Mouse (Mus musculus): ENCODE data around the gene Sv2a.
A peak's percentile ranks its signal among the peaks of the same experiment; 100 is the strongest.

Gene Sv2a

DNA sequence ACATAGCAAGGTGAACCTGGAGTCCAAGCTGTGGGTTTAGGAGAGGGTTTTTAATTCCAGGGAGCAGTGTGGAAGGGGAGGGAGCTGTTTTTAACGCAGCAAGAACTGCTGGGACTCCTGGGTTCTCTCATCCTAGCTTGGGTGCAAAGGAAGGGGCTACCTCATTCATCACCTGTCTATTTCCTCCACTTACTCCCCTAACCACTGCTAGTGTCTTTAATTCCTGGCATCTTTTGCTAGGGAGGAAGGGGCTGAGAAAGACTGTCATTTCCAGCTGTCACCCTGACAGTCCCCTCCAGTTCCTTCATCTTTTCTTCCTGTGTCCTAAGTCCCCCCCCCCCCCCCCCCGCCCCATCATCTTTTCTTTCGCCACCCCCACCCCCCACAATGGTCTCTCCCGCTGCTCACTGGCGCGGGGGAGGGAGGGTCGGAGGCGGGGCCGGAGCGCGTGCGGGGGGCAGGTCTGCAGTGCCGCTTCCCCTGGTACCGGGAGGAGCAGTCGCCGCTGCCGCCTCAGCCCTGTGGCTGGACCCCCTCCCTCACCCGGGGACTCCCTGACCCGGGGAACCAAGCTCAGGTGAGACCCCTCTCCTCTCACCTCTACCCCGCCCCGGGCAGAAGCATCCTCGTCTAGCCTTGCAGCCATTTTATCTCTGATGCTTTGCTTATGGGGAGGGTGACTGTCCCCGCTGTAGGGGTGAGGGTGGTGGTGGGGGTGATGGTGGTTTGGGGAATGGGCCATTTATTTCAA is at the start of gene Sv2a:
Sv2a (plus strand) TSS at position 425 of the 751 bp plus-strand sequence.
- peak; percentile 54 to 74 for DNase-seq

GRCm38 (mm10) chr3:96132478-96132877 is 48.5 kb upstream of the Sv2a start:
- DNase-seq = no peak

DNA sequence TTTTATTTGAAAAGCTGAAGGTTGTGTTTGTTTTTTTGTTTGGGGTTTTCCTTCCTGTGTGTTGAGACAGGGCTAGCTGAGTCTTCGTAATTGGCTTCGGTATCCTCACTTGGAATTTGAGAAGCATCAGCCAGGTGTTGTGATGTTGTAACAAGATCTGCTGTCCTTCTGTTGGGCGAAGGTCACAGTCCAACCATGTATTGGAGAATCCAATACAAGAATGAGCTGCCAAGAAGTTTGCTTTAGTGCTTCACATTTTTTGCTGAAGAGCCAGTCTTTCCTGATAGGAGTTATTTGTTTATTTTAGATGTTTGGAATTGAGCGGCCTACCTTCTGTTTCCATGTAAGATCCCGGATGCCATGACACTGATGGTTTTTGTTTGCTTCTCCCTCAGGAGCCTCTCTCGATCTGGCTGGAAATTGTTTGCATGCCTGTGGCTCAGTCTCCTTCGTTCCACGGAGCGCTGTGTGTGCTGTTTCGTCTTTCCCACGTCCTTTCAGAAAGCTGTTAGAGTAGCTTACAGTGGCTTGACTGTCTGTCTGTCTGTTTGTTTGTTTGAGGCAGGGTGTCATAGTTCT is 47.5 kb upstream of the Sv2a start:
- peak; percentile 55 to 74 for DNase-seq

DNA sequence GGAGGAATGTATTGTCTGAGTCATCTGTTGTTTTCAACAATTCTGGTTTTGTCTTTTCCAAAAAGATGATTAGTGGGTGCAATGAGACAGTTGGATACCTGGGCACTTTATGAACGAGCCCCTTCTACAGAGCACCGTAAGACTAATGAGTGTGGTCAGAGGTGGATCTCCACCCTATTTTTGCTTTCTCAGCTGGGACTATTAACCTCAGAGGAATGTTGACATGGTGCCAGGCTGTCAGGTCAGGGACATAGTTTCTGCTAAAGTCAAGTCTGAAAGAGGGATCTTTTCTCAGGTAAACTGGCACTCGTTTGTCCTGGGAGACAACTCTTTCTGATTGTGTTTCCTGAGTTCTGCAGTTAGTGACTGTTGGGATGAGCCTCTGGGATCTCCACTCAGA is 45.9 kb upstream of the Sv2a start:
- peak; percentile 86 to 89 for DNase-seq

DNA sequence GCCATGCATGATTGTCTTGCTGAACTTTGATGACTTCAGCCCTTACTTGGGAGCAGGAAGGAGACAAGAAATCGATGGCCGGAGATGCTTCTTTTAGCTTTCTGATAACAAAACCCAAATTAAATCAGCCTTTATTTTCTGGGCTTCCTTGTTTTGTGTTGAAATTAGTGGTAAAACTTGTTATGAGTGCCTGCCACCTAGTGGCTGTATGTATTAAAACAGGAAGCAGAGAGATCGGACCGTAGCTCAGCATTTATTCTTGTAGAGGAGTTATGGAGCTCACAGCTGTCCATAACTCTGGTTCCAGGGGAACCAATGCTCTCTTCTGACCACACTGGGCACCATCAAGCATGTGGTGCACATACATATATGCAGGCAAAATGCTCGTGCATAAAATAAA is 33.0 kb upstream of the Sv2a start:
- peak; percentile 68 to 73 for DNase-seq

GRCm38 (mm10) chr3:96151836-96152235 is 29.1 kb upstream of the Sv2a start:
- DNase-seq = no peak

DNA sequence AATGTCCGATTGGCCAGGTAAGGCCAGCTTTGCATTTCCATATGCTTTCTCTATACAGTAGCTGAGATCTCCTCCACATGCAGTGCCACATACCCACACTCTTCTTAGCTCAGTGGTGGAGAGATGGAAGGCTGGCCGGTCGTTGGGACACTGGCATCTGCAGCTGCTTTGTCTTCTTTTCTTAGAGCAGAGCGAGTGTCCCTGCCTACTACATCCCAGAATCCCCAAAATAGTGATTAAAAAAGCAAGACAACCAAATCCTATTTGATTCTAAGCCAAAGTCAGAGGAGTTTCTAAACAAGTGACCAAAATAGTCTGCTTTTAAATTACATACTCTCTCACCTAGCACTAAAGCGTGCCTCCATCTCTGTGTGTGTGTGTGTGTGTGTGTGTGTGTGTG is 28.3 kb upstream of the Sv2a start:
- no peak for DNase-seq

- DNase-seq = no peak
These were observed 25.4 kb upstream of the Sv2a start for GRCm38 (mm10) chr3:96155501-96155900.

- peak; percentile 42 to 63 for DNase-seq
These were observed 21.1 kb upstream of the Sv2a start for GRCm38 (mm10) chr3:96159820-96160219.

- peak; percentile 68 to 81 for DNase-seq
These were observed 20.6 kb upstream of the Sv2a start for GRCm38 (mm10) chr3:96160222-96160802.

DNA sequence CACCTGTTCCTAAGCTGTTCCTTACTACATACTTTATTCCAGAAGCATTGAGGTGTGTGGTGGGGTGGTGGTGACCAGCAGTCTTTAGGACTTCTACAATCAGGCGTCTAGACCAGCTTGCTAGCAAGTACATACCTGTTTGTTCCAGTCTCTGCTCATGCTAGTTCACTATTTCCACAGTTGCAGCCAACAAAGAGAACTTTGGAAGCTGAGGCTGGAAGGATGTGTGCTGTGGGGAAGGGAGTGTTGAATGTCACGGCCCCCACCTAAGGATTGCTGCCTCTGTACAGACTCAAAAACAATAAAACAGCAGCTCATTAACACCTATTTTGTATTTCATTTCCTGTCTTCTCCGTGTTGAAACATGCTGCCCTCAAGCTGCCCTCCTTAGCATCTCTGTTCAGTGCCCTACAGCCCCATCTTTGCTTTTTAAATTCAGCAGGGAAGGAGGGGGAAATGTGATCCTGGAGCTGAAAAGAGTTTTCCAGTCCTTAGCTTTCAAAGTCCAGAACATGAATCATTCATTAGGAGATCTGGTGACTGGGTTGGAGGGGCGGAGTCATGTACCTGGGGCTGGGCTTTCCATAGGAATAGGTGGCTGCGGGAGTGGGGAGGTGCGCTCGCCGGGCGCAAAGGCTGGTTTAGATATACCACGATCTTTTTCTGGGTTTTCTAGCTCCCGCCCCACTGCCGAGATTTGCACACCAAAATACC is 20.0 kb upstream of the Sv2a start:
- DNase-seq = peak; percentile 89 to 92

DNA sequence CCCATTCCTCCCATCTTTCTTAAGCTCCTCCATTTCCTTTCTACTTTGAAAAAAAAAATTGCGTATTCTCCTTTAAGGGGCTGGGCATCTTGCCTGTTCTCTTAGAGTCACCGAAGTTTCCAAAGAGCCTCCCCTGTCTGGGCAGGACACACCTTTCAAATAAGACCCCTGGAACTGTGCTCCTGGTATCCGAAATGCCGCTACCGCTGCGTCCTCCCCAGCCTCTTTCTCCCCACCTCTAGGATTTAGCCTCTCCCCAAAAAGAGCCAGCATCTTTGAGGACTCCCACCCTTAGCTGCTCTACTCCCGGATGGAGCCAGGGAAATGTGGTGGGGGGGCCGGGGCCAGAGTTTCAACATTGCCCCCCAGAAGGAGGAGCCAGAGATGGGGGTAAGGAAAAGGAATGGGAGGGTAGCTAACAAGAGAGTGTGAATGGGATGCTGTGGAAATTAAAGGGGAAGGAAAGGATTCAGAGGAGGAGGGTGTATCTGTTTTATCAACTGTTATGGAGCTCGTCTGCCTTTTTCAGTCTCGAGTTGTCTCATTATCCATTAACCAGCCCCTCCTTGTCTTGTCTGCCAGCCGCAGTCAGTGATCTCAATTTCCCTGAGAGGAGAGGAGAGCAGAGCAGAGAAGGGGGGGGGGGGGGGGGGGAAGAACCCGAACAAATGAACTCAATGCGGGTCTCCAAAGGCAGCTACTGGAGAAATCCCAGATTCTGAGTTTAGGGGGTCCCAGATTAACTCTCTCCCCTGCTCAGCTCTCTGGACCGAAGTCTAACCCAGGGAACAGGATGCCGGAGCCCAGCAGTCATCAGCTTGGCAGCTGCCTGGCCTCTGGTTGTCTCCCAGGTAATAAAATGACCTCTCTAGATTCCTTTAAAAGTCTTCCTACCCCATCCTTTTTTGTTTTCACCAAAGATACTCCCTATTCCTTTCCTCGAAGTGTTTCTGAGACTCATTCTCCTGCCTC is 18.8 kb upstream of the Sv2a start, which contains the start of gene Mtmr11:
Mtmr11 (plus strand) TSS at position 136 of the 972 bp plus-strand sequence.
- peak; percentile 58 to 82 for DNase-seq

GRCm38 (mm10) chr3:96163040-96163439 is 17.9 kb upstream of the Sv2a start:
- DNase-seq = peak in 1 of 2 experiments; percentile 43

GRCm38 (mm10) chr3:96168466-96169158 is 12.3 kb upstream of the Sv2a start:
- peak in 1 of 2 experiments; percentile 30 for DNase-seq

- DNase-seq = no peak
These were observed 10.7 kb upstream of the Sv2a start for GRCm38 (mm10) chr3:96170276-96170675.

GRCm38 (mm10) chr3:96170976-96171545 is 9.9 kb upstream of the Sv2a start:
- DNase-seq = peak in 1 of 2 experiments; percentile 31

GRCm38 (mm10) chr3:96171583-96172196 is 9.3 kb upstream of the Sv2a start:
- DNase-seq = no peak

- DNase-seq = peak; percentile 89 to 90
These were observed 8.5 kb upstream of the Sv2a start, which contains the start of gene Sf3b4 for GRCm38 (mm10) chr3:96172197-96173178. TSS of gene Sf3b4 (plus strand) at chr3:96172332.

DNA sequence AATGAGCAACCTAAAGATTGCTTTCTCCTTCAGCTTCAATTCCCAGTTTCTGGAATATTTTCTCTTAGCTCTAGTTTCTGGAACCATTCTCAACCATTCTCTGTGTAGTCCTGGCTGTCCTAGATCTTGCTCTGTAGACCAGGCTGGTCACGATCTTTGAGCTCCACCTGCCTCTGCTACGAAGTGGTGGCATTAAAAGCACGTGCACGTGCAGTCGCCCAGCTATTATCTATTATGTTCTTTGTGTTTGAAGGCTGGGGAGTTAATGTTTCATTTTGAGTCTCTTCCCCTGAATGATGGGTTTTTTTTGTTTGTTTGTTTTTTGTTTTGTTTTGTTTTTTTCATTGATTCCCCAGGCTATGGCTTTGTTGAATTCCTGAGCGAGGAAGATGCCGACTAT is 7.8 kb upstream of the Sv2a start:
- no peak for DNase-seq
